Mouse (Mus musculus) thymus, adult 2 months (tissue): ENCODE data around the gene Syt14. TPM values are rescaled to one million over a fixed set of nuclear protein-coding genes. Genes with fewer than 3 reads are reported as not detected.

ENCODE experiments used
- DNase-seq: peaks from one replicate; pipeline ENCODE4 v3.0.0; 2021
- H3K27ac ChIP-seq: fragments of 200-500 bp; 2 replicates; pipeline ENCODE4 v1.5.1; 2012; ENCODE audit warnings: low read length, control low read depth; ENCODE audit not compliant: control insufficient read depth, insufficient read depth
- H3K27me3 ChIP-seq: fragments of 200-500 bp; 2 replicates; pipeline ENCODE4 v1.6.1; 2012; ENCODE audit warnings: mild to moderate bottlenecking, low read length, moderate library complexity, mixed read lengths; ENCODE audit not compliant: control insufficient read depth, insufficient read depth
- H3K36me3 ChIP-seq: fragments of 200-500 bp; 2 replicates; pipeline ENCODE4 v1.6.1; 2012; ENCODE audit warnings: mild to moderate bottlenecking, low read length, moderate library complexity; ENCODE audit not compliant: control insufficient read depth, insufficient read depth
- H3K4me1 ChIP-seq: fragments of 200-500 bp; replicated peaks from 2 replicates; pipeline ENCODE4 v1.6.1; 2012; ENCODE audit warnings: low read length; ENCODE audit not compliant: control insufficient read depth, insufficient read depth
- H3K4me3 ChIP-seq: fragments of 200-500 bp; 2 replicates; pipeline ENCODE4 v1.5.1; 2012; ENCODE audit warnings: mild to moderate bottlenecking, low read length, control low read depth, moderate library complexity; ENCODE audit not compliant: control insufficient read depth, insufficient read depth
- CTCF ChIP-seq: fragments of 200-500 bp; IDR thresholded peaks from 2 replicates; pipeline ENCODE4 v1.5.1; 2012; ENCODE audit warnings: mild to moderate bottlenecking, control low read depth, low read length, moderate library complexity, borderline replicate concordance; ENCODE audit not compliant: control insufficient read depth, poor library complexity, insufficient read depth; ENCODE audit errors: extremely low read depth
- POLR2A ChIP-seq: fragments of 200-500 bp; IDR thresholded peaks from 2 replicates; pipeline ENCODE4 v1.6.1; 2012; ENCODE audit warnings: mild to moderate bottlenecking, low read length, control low read depth, moderate library complexity; ENCODE audit not compliant: control insufficient read depth, poor library complexity, insufficient read depth; ENCODE audit errors: extremely low read depth
- WGBS: fragments of 180-500 bp; shearing (Covaris S2); methylation state at CpG from one replicate; pipeline ENCODE4 v1.1.7; 2018; 5-methylcytosine and 5-hydroxymethylcytosine counted together
- polyA plus RNA-seq: library from polyadenylated mRNA; depleted of rRNA; stranded (reverse); fragments of >200 nt; gene quantifications from 2 replicates; pipeline ENCODE4 v1.2.3, GENCODE M21; 2012; rRNA removed

The Syt14 gene
- 0.78 and 0.97 TPM in 2 replicates for polyA plus RNA-seq

DNA sequence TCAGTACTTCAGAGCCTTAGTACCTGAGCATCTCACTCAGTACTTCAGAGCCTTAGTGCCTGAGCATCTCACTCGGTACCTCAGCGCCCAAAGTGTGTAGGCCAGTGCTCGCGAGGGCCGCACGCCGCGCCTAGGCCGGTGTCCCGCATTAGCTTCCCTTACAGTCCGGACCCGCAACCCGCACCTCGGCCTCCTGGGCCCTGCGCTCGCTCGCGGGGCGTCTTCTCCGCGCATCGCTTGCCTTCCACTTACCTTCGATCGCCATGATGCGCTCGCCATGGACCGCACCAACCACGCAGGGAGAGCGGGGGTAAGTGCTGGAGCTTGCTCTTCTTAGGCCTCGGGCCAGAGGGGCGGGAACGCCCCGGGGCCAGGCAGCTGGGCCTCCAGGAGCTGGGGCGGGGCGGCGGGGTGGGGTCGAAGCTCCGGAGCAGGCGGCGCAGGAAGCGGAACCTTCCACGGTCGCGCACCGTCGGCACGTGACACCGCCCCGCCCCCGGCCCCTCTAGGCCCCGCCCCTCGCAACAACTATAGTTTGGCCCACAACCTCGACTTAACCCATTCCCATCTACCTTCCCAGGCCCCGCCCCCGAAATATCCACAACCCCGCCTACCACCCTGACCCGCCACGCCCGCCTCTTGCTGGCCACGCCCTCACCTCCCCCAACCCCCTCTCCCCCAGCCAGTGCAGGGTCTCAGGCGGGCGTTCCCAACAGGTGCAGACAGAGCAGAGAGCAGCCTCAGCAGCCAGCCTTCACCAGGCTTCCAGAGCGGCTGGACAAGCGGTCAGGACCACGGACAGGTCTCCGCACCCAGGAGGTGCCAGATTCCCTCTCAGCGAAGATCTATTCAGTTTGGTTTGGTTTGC is at the start of gene Syt14:
Syt14 (minus strand) TSS at position 405 of the 868 bp plus-strand sequence.
- H3K4me1 ChIP-seq, result peaks cover 14% of the 10 kb centered on the region
- WGBS, result 3% methylated on average over 67 of the region's 67 CpGs
- DNase-seq, result peak; percentile 61
- H3K36me3 ChIP-seq, result no peaks in the 10 kb centered on the region
- peak within 1 kb of the TSS; percentile 47 for H3K4me3 ChIP-seq
- TF ChIP-seq CTCF (no peak), POLR2A (no peak)
- no peaks in the 10 kb centered on the region for H3K27me3 ChIP-seq
- no peak within 1 kb of the TSS for H3K27ac ChIP-seq

DNA sequence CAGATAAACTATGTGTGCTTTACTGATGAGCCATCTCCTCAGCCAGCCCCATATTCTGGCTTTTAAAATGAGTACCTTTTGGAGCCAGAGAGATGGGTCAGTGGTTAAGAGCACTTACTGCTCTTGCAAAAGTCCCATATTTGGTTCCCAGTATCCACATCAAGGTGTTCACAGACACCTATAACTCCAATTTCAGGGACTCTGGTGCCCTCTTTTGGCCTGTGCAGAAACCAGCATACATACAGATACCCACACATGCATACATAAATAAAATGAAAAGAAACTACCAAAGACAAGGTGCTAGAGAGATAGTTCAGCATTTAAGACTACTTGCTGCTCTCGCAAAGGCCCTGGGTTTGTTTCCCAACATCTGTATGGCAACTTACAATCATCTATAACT is 48.4 kb upstream of the Syt14 start:
- Histone ChIP-seq H3K36me3 (no peaks in the 10 kb centered on the region), H3K4me3 (no peak overlapping the region), H3K27me3 (no peaks in the 10 kb centered on the region), H3K4me1 (peaks cover 37% of the 10 kb centered on the region), H3K27ac (no peak overlapping the region)
- TF ChIP-seq POLR2A (no peak), CTCF (no peak)
- no peak for DNase-seq
- WGBS, result 97% methylated on average over 1 of the region's 1 CpGs

- 93% methylated on average over 7 of the region's 7 CpGs for WGBS
- Histone ChIP-seq H3K36me3 (no peaks in the 10 kb centered on the region), H3K4me3 (no peak overlapping the region), H3K27ac (0 out of 2 replicates have a peak overlapping the region, but pooled peaks have one; percentile 8), H3K27me3 (no peaks in the 10 kb centered on the region), H3K4me1 (peaks cover 34% of the 10 kb centered on the region)
- no peak for DNase-seq
- TF ChIP-seq CTCF (no peak), POLR2A (no peak)
Measured at GRCm38 (mm10) chr1:193083051-193083450, 47.5 kb upstream of the Syt14 start.

DNA sequence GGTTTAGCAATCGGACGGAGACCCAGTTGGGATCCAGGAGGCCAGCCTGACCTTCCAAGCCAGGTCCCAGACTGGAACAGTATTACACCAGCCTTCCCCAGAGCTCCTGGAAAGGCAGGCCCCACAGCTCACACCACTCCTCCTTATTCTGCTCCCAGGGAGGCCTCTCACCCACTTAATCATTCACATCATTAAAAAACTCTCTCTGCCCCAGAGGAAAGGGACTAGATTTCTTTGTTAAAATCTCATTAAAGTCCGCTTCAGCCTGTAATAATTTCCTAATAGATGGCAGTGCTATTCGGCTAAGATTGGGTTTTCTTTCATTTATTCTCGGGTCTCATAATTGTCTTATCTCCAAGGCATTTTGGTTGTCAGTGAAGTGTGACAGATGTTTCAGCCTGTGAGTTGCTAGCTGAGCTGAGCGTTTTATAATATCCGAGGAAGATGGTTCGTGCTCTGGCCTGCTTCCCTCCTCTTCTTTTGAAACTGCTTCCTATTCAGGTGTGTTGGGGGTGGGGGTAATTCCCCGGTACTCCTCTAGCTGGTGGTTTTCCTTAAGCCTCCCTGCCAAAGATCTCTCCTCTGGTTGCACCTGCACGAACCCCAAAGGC is 46.8 kb upstream of the Syt14 start:
- Histone ChIP-seq H3K27ac (peak overlapping the region; percentile 54), H3K36me3 (no peaks in the 10 kb centered on the region), H3K4me3 (no peak overlapping the region), H3K4me1 (peaks cover 34% of the 10 kb centered on the region), H3K27me3 (no peaks in the 10 kb centered on the region)
- peak; percentile 23 for DNase-seq
- 38% methylated on average over 10 of the region's 10 CpGs for WGBS
- TF ChIP-seq POLR2A (no peak), CTCF (no peak)

GRCm38 (mm10) chr1:193062618-193063017 is 27.0 kb upstream of the Syt14 start:
- 96% methylated on average over 3 of the region's 3 CpGs for WGBS
- DNase-seq, result no peak
- H3K4me1 ChIP-seq, result no peaks in the 10 kb centered on the region
- TF ChIP-seq CTCF, result no peak
- TF ChIP-seq POLR2A, result no peak
- H3K36me3 ChIP-seq, result no peaks in the 10 kb centered on the region
- no peak overlapping the region for H3K4me3 ChIP-seq
- no peaks in the 10 kb centered on the region for H3K27me3 ChIP-seq
- H3K27ac ChIP-seq, result no peak overlapping the region

DNA sequence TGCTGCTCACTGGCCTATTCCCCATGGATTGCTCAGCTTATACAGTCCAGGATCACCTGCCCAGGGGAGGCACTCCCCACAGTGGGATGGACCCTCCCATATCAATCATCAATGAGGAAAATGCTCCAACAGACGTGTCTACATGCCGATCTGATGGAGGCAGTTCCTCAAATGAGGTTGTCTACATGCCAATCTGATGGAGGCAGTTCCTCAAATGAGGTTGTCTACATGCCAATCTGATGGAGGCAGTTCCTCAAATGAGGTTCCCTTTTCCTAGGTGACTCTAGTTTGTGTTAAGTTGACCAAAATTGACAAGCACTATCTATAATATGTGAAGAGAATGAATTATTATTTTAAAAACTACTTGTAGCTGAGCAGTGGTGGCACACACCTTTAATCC is 24.6 kb upstream of the Syt14 start:
- WGBS, result 18% methylated on average over 2 of the region's 2 CpGs
- no peak for TF ChIP-seq POLR2A
- TF ChIP-seq CTCF, result no peak
- Histone ChIP-seq H3K27me3 (no peaks in the 10 kb centered on the region), H3K4me1 (no peaks in the 10 kb centered on the region), H3K4me3 (no peak overlapping the region), H3K27ac (no peak overlapping the region), H3K36me3 (no peaks in the 10 kb centered on the region)
- DNase-seq, result no peak

DNA sequence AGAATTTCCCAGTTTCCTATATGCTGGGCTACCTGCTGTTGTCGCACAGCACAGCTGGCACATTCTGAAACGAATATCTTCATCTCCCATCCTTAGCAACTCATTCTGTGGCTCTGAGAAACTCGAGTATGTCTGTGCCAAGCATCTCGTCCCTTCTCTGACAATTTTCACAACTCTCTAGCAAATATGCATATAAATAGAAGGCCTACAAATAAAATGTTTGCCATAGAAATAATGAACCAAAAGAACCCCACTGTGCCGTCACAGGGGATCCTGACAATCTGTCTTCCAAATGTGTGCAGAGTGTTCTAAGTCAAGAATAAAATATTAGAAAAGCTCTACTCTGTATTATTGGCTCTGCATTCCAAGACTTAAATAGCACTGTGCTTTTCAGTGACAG is 24.0 kb upstream of the Syt14 start:
- no peak for DNase-seq
- H3K4me1 ChIP-seq, result no peaks in the 10 kb centered on the region

More for the DNA sequence above, 24.0 kb upstream of the Syt14 start:
- Histone ChIP-seq H3K27me3 (no peaks in the 10 kb centered on the region), H3K4me3 (no peak overlapping the region), H3K36me3 (no peaks in the 10 kb centered on the region), H3K27ac (no peak overlapping the region)
- TF ChIP-seq POLR2A (no peak), CTCF (no peak)
- 87% methylated on average over 5 of the region's 5 CpGs for WGBS
